Mouse (Mus musculus) adrenal gland, adult 8-10 months (tissue): ENCODE data around the gene Git1. TPM values are rescaled to one million over a fixed set of nuclear protein-coding genes. Genes with fewer than 3 reads are reported as not detected.
A peak's percentile ranks its signal among the peaks of the same experiment; 100 is the strongest.

Experiments used
- DNase-seq: peaks from one replicate; pipeline ENCODE4 v3.0.0; 2022
- total RNA-seq, 4 experiments: library from RNA; stranded (reverse); gene quantifications; 2 replicates each; pipeline ENCODE4 v1.2.4; 2022

Gene Git1
- total RNA-seq, 4 experiments from 2014 or later = 42.1 to 61.0 (median 50.0) TPM

GRCm38 (mm10) chr11:77502481-77502880 is 9.1 kb downstream of the Git1 start:
- DNase-seq = no peak

GRCm38 (mm10) chr11:77503511-77503910 is 10.1 kb downstream of the Git1 start:
- DNase-seq = no peak

GRCm38 (mm10) chr11:77504377-77504776 is 11.0 kb downstream of the Git1 start:
- no peak for DNase-seq

- no peak for DNase-seq
These were observed 12.1 kb downstream of the Git1 start for GRCm38 (mm10) chr11:77505291-77505980.

- no peak for DNase-seq
These were observed 12.9 kb downstream of the Git1 start for GRCm38 (mm10) chr11:77506273-77506672.

- no peak for DNase-seq
These were observed 13.6 kb downstream of the Git1 start for GRCm38 (mm10) chr11:77506941-77507340.

- DNase-seq = peak; percentile 12
These were observed 14.1 kb downstream of the Git1 start for GRCm38 (mm10) chr11:77507426-77507825.

- peak; percentile 74 for DNase-seq
These were observed 15.0 kb downstream of the Git1 start for GRCm38 (mm10) chr11:77508068-77509021.

- no peak for DNase-seq
These were observed 18.0 kb downstream of the Git1 start for GRCm38 (mm10) chr11:77511336-77511735.

- peak; percentile 82 for DNase-seq
These were observed 19.8 kb downstream of the Git1 start for GRCm38 (mm10) chr11:77512891-77513810.

GRCm38 (mm10) chr11:77513811-77514170 is 20.4 kb downstream of the Git1 start:
- DNase-seq = no peak

GRCm38 (mm10) chr11:77514281-77514831 is 21.0 kb downstream of the Git1 start:
- peak; percentile 30 for DNase-seq

- DNase-seq = peak; percentile 87
These were observed 21.7 kb downstream of the Git1 start, which contains the start of gene Abhd15 for GRCm38 (mm10) chr11:77514832-77515636. TSS of gene Abhd15 (plus strand) at chr11:77515121.

GRCm38 (mm10) chr11:77515637-77516552 is 22.5 kb downstream of the Git1 start, which contains the start of gene Trp53i13:
TSS of gene Trp53i13 (minus strand) at chr11:77515980.
- no peak for DNase-seq

GRCm38 (mm10) chr11:77516553-77517425 is 23.4 kb downstream of the Git1 start:
- no peak for DNase-seq

GRCm38 (mm10) chr11:77518051-77518798 is 24.9 kb downstream of the Git1 start:
- DNase-seq = no peak

- DNase-seq = no peak
These were observed 25.7 kb downstream of the Git1 start, which contains the start of gene Gm10392 for GRCm38 (mm10) chr11:77519043-77519442. TSS of gene Gm10392 (minus strand) at chr11:77519198.
